Mouse (Mus musculus) heart, embryonic 15.5 days (tissue): ENCODE results near the gene Lmbr1l. TPM values are rescaled to one million over a fixed set of nuclear protein-coding genes. Genes with fewer than 3 reads are reported as not detected.

Source experiments
- ATAC-seq: fragments of 200-750 bp; cut with Nextera tagmentation; replicated peaks from 2 replicates; pipeline ENCODE4 v1.8.0; 2017; ENCODE audit warnings: low read depth, moderate TSS enrichment; ENCODE audit not compliant: insufficient number of reproducible peaks, insufficient read depth, low FRiP score
- H3K27ac ChIP-seq: fragments of 300-500 bp; sonication (generic); 2 replicates; pipeline ENCODE4 v1.5.1; 2015; ENCODE audit warnings: mild to moderate bottlenecking, inconsistent platforms
- H3K27me3 ChIP-seq: fragments of 300-500 bp; sonication (generic); 2 replicates; pipeline ENCODE4 v1.6.1; 2015; ENCODE audit warnings: inconsistent platforms
- H3K36me3 ChIP-seq: fragments of 300-500 bp; sonication (generic); 2 replicates; pipeline ENCODE4 v1.6.1; 2015; ENCODE audit warnings: mild to moderate bottlenecking, inconsistent platforms
- H3K4me1 ChIP-seq: fragments of 300-500 bp; sonication (generic); replicated peaks from 2 replicates; pipeline ENCODE4 v1.6.1; 2015; ENCODE audit warnings: inconsistent platforms
- H3K4me2 ChIP-seq: fragments of 300-500 bp; sonication (generic); 2 replicates; pipeline ENCODE4 v1.6.1; 2015; ENCODE audit warnings: inconsistent platforms, mild to moderate bottlenecking, moderate library complexity
- H3K4me3 ChIP-seq: fragments of 300-500 bp; sonication (generic); 2 replicates; pipeline ENCODE4 v1.5.1; 2015; ENCODE audit warnings: mild to moderate bottlenecking, inconsistent platforms
- H3K9ac ChIP-seq: fragments of 300-500 bp; sonication (generic); 2 replicates; pipeline ENCODE4 v1.6.1; 2015; ENCODE audit warnings: mild to moderate bottlenecking, inconsistent platforms
- H3K9me3 ChIP-seq: fragments of 300-500 bp; sonication (generic); replicated peaks from 2 replicates; pipeline ENCODE4 v1.6.1; 2016; ENCODE audit warnings: inconsistent platforms
- WGBS: fragments of 180-500 bp; shearing (Covaris S2); methylation state at CpG from one replicate; pipeline ENCODE4 v1.1.7; 2015; ENCODE audit warnings: mixed read lengths; 5-methylcytosine and 5-hydroxymethylcytosine counted together
- polyA plus RNA-seq: library from polyadenylated mRNA; unstranded; fragments of >200 nt; fragmentation: Nextera tagmentation; extraction: Ambion mirVana; gene quantifications from 2 replicates; pipeline ENCODE4 v1.2.1, GENCODE M21; 2015

Lmbr1l gene
- polyA plus RNA-seq, 1 experiment from 2014 or later: 10.7 TPM

DNA sequence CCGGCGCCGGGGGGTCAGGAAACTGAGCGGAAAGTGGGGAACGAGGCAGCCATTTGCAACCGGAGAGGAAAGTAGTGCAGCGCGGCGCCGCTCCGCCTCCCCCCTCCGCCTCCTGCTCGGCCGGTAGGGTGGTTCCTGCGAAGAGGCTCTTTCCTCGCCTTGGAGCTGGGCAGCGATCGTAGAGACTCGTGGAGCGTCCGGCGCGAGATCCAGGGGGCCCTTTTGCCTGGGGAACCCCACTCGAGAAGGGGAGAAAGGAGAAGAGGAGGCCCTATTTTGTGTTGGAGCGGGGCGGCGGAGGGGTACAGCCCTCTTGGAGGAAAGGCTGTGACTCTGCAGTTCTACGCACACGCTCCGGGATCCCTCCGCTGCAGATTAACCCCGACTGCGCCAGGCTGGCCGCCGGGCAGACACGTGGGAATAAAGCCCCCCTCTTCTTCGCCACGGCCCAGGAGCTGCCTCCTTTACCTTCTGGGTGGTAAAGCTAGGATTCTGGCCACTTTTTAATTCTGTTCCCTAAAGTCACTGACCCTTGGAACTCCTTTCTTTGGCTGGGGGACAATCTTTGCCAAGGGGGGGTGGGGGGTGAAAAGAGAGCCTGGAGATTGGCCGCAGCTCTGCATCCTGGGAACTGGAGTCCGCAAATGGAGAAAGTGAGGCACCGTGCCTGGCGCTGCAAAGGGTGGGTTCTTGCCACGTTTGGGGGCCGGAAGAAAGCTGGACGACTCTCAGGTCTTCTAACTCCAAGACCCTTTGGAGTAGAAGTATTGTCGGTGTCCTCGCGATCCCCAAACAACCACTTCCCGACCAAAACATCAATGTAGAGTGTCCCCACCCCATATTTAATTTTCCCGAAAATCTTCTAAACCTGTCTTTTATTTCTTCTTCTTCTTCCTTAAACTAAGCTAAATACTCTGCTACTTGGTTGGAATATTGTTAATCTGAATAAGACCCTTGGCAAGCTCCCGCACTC is 45.8 kb downstream of the Lmbr1l start:
- ATAC-seq: peak; percentile 60
- Histone ChIP-seq H3K27me3 (no peaks in the 10 kb centered on the region), H3K9ac (peak overlapping the region; percentile 92), H3K4me3 (peak overlapping the region; percentile 63), H3K4me1 (peaks cover 35% of the 10 kb centered on the region), H3K4me2 (peak overlapping the region; percentile 94), H3K36me3 (no peaks in the 10 kb centered on the region), H3K27ac (peak overlapping the region; percentile 96), H3K9me3 (no peaks in the 10 kb centered on the region)
- WGBS: 1% methylated on average over 51 of the region's 51 CpGs

DNA sequence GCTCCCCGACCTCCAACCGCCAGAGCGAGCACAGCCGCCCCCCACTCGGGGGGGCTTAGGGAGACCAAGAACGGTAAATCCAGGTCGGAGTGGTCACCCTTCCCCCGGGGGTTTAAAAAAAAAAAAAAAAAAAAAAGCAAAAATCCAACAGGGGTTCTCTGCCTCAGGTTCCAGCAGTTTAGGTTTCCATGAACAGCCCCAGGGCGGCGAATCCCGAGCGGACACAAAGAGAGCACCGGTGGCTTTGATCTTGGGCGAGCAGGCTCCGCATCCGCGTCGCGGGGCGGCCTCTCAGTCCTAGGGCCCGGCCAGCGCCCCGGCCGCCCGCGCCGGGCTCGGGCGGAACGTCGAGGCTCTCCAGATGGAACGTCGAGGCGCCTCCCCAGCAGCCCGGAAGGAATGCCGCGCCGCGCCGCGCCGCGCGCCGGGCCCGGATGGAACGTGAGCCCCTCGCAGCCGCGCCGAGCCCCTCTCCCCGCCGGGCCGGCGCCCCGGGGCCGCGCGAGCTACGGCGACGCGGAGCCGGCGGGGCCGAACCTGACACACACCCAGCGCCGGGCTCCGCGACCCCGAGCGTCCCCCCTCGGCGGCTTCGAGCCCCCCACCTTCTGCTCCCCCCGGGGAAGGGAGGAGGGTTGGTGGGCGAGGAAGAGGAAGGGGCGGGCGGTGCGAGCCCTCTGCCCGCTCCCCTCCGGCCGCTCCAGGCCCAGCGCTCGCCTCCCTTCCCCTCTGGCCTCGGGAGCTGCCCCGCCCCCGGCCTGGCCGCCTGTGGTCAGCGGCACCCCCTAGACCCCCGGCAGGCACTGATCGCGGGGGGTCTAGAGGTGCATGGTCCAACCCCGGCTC is 46.7 kb downstream of the Lmbr1l start, which contains the start of gene Kmt2d:
Gene Kmt2d (minus strand): TSS at position 135 of the 846 bp plus-strand sequence.
- peaks cover 3% of the 10 kb centered on the region; the same call in 1 of the 2 replicates for H3K36me3 ChIP-seq
- no peaks in the 10 kb centered on the region for H3K9me3 ChIP-seq
- peak within 1 kb of the TSS; percentile 94 for H3K4me2 ChIP-seq
- H3K27me3 ChIP-seq: no peaks in the 10 kb centered on the region
- peak; percentile 51 for ATAC-seq
- H3K27ac ChIP-seq: peak within 1 kb of the TSS; percentile 96
- under 1% methylated on average over 66 of the region's 94 CpGs for WGBS
- H3K4me3 ChIP-seq: peak within 1 kb of the TSS; percentile 63
- peak within 1 kb of the TSS; percentile 92 for H3K9ac ChIP-seq
- H3K4me1 ChIP-seq: peaks cover 40% of the 10 kb centered on the region

DNA sequence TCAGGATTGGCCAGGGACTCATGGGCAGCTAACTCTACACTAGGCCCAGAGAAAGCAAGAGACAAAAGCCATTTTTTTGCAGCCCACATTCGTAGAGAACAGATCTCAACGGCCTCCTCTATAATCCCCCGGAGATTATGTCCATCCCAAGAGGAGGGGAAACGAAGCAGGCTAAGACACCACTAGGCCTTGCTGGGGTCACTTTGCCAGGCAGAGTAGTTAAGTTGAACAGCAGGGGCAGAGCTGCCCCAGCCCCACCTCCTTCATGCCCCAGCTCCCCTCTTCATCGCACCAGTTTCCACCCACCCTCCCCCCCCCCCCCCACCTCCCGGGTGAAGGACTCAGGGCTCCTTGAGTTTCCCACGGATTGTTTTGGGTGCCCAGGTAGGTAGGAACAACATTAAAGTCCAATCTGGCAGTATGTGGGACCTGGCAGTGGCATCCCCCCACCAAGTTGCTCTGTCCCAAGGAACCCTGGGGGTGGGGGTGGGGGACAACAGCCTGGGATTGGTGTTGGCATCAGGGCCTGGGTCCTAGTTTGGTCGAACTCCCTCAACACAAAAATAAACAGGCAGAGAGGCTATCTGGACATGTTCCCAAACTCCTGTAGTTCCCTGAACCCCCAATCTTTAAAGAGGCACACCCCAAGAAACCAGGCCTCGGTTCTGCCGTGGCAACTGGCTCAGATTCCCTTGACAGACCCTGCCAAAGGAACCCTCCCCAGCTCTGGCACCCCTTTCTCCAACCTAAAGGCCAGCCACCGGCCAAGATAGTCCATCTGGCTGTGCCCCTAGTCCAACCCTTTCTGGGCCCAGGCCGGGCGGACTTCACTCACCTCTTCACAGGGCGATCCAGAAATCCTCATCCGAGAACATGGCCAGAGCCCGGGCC is 47.6 kb downstream of the Lmbr1l start:
- H3K4me1 ChIP-seq: peaks cover 40% of the 10 kb centered on the region
- H3K36me3 ChIP-seq: peaks cover 11% of the 10 kb centered on the region
- H3K9ac ChIP-seq: peak overlapping the region; percentile 92
- peak overlapping the region; percentile 94 for H3K4me2 ChIP-seq
- H3K27ac ChIP-seq: peak overlapping the region; percentile 96
- 1% methylated on average over 16 of the region's 16 CpGs for WGBS
- no peaks in the 10 kb centered on the region for H3K9me3 ChIP-seq
- no peak for ATAC-seq
- no peaks in the 10 kb centered on the region for H3K27me3 ChIP-seq
- peak overlapping the region; percentile 63 for H3K4me3 ChIP-seq

GRCm38 (mm10) chr15:98869342-98870178 is 48.5 kb downstream of the Lmbr1l start:
- Histone ChIP-seq H3K27me3 (no peaks in the 10 kb centered on the region), H3K4me1 (peaks cover 40% of the 10 kb centered on the region), H3K4me3 (peak overlapping the region; percentile 63), H3K9me3 (no peaks in the 10 kb centered on the region), H3K9ac (peak overlapping the region; percentile 92), H3K4me2 (peak overlapping the region; percentile 94), H3K27ac (peak overlapping the region; percentile 96), H3K36me3 (peaks cover 20% of the 10 kb centered on the region)
- ATAC-seq: no peak
- 6% methylated on average over 8 of the region's 8 CpGs for WGBS

GRCm38 (mm10) chr15:98868346-98869063 is 49.5 kb downstream of the Lmbr1l start:
- H3K4me3 ChIP-seq: peak overlapping the region; percentile 63
- H3K9me3 ChIP-seq: no peaks in the 10 kb centered on the region
- H3K27ac ChIP-seq: peak overlapping the region; percentile 96
- 25% methylated on average over 11 of the region's 11 CpGs for WGBS
- H3K9ac ChIP-seq: peak overlapping the region; percentile 92
- peak overlapping the region; percentile 94 for H3K4me2 ChIP-seq
- H3K27me3 ChIP-seq: no peaks in the 10 kb centered on the region
- H3K36me3 ChIP-seq: peaks cover 30% of the 10 kb centered on the region
- peaks cover 40% of the 10 kb centered on the region for H3K4me1 ChIP-seq
- no peak for ATAC-seq

- H3K9ac ChIP-seq: 0 out of 2 replicates have a peak overlapping the region, but pooled peaks have one; percentile 11
- 49% methylated on average over 6 of the region's 6 CpGs for WGBS
- no peak for ATAC-seq
- no peaks in the 10 kb centered on the region for H3K9me3 ChIP-seq
- no peaks in the 10 kb centered on the region for H3K27me3 ChIP-seq
- H3K4me1 ChIP-seq: peaks cover 34% of the 10 kb centered on the region
- peak overlapping the region; percentile 63; the same call in 1 of the 2 replicates for H3K4me3 ChIP-seq
- H3K36me3 ChIP-seq: peaks cover 42% of the 10 kb centered on the region
- peak overlapping the region; percentile 96 for H3K27ac ChIP-seq
- peak overlapping the region; percentile 94 for H3K4me2 ChIP-seq
These were observed 50.7 kb downstream of the Lmbr1l start for GRCm38 (mm10) chr15:98867321-98867720.

DNA sequence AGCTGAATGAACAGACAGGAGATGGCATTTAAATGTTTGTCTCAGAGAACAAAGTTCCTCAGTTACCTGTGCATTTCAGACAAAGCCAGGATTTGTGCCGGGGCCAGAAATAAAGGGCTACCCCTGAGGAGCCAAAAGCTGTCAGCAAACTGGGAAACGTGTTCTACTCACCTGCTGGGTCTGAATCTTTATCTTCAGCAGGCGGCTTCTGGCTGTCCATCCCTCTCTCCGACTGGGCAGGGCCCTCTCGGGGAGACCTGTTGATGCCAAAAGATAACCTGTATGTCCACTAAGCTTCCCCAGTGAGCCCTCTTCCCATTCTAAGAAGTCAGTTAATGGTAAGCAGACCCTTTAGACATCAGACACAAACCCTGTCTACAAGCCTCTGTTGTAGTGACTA is 51.5 kb downstream of the Lmbr1l start:
- WGBS: 70% methylated on average over 5 of the region's 5 CpGs
- H3K36me3 ChIP-seq: peaks cover 51% of the 10 kb centered on the region

DNA sequence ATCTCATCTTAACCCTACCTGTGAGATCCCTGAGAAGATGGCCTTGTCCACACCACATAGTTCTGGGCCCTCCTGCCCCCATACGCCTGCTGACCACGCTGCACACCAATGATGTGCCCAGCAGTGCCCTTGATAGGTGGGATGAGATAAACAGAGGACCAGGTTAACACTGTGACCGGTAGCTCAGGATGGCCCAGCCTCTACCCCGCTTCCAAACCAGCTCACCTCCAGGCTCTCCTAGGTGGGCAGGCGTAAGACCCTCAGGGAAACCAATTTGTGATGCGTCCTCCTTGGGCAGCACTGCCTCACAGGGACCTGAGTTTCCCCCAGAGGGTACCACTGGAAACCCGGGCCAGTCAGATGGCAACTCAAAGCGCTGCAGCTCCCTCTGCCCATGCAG is 52.3 kb downstream of the Lmbr1l start:
- peaks cover 58% of the 10 kb centered on the region for H3K36me3 ChIP-seq
- ATAC-seq: no peak
- no peak overlapping the region for H3K9ac ChIP-seq
- H3K4me1 ChIP-seq: peaks cover 34% of the 10 kb centered on the region
- H3K9me3 ChIP-seq: no peaks in the 10 kb centered on the region
- H3K27ac ChIP-seq: no peak overlapping the region
- H3K27me3 ChIP-seq: no peaks in the 10 kb centered on the region
- no peak overlapping the region for H3K4me2 ChIP-seq
- WGBS: 96% methylated on average over 8 of the region's 8 CpGs
- no peak overlapping the region for H3K4me3 ChIP-seq

More for the DNA sequence above, 51.5 kb downstream of the Lmbr1l start:
- no peak for ATAC-seq
- Histone ChIP-seq H3K27me3 (no peaks in the 10 kb centered on the region), H3K27ac (no peak overlapping the region), H3K4me2 (no peak overlapping the region), H3K9ac (no peak overlapping the region), H3K9me3 (no peaks in the 10 kb centered on the region), H3K4me1 (peaks cover 34% of the 10 kb centered on the region), H3K4me3 (no peak overlapping the region)

- WGBS: 94% methylated on average over 6 of the region's 6 CpGs
- no peak overlapping the region for H3K4me2 ChIP-seq
- no peak overlapping the region for H3K27ac ChIP-seq
- peaks cover 66% of the 10 kb centered on the region for H3K36me3 ChIP-seq
- H3K27me3 ChIP-seq: no peaks in the 10 kb centered on the region
- no peaks in the 10 kb centered on the region for H3K9me3 ChIP-seq
- no peak for ATAC-seq
- H3K9ac ChIP-seq: no peak overlapping the region
- H3K4me1 ChIP-seq: peaks cover 33% of the 10 kb centered on the region
- no peak overlapping the region for H3K4me3 ChIP-seq
These were observed 53.1 kb downstream of the Lmbr1l start for GRCm38 (mm10) chr15:98864951-98865350.
